Mouse (Mus musculus) forebrain, embryonic 10.5 days (tissue): ENCODE results near the gene Map2k7. TPM values are rescaled to one million over a fixed set of nuclear protein-coding genes. Genes with fewer than 3 reads are reported as not detected.

Experiments used
- DNase-seq: peaks from one replicate; pipeline ENCODE4 v3.0.0-alpha.2; 2017; ENCODE audit warnings: low spot score; ENCODE audit errors: extremely low spot score
- H3K27ac ChIP-seq: fragments of 300-500 bp; sonication (generic); 2 replicates; pipeline ENCODE4 v1.5.1; 2016; ENCODE audit warnings: mild to moderate bottlenecking
- H3K27me3 ChIP-seq: fragments of 300-500 bp; sonication (generic); 2 replicates; pipeline ENCODE4 v1.6.1; 2016; ENCODE audit warnings: mild to moderate bottlenecking; ENCODE audit not compliant: poor library complexity, severe bottlenecking
- H3K36me3 ChIP-seq: fragments of 300-500 bp; sonication (generic); replicated peaks from 2 replicates; pipeline ENCODE4 v1.6.1; 2016; ENCODE audit warnings: mild to moderate bottlenecking, moderate library complexity
- H3K4me1 ChIP-seq: fragments of 300-500 bp; sonication (generic); 2 replicates; pipeline ENCODE4 v1.6.1; 2016
- H3K4me3 ChIP-seq: fragments of 300-500 bp; sonication (generic); 2 replicates; pipeline ENCODE4 v1.5.1; 2016; ENCODE audit warnings: mild to moderate bottlenecking, moderate library complexity
- H3K9me3 ChIP-seq: fragments of 300-500 bp; sonication (generic); 2 replicates; pipeline ENCODE4 v1.6.1; 2016; ENCODE audit warnings: mild to moderate bottlenecking, moderate library complexity
- WGBS: fragments of 180-500 bp; shearing (Covaris S2); methylation state at CpG from one replicate; pipeline ENCODE4 v1.1.7; 2016; 5-methylcytosine and 5-hydroxymethylcytosine counted together
- polyA plus RNA-seq: library from polyadenylated mRNA; unstranded; fragments of >200 nt; fragmentation: Nextera tagmentation; extraction: Ambion mirVana; gene quantifications from 2 replicates; pipeline ENCODE4 v1.2.1, GENCODE M21; 2016

Map2k7 gene
- polyA plus RNA-seq, 1 experiment from 2014 or later = 29.9 TPM

DNA sequence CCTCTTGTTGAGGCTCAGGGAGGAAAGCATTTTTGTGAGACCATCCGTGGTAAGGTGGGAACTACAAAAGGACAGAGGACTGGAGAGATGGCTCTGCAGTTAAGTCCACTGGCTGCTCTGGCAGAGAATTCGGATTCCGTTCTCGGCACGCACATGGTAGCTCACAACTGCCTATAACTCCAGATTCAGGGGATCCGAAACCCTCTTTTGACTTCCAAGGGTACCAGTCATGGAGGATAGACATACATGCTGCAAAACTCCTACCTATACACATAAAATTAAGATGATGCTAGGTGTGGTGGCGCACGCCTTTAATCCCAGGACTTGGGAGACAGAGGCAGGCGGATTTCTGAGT lies 37.5 kb downstream of the Map2k7 start:
- Histone ChIP-seq H3K9me3 (no peaks in the 10 kb centered on the region), H3K36me3 (peaks cover 32% of the 10 kb centered on the region), H3K27me3 (no peaks in the 10 kb centered on the region), H3K4me1 (peaks cover 16% of the 10 kb centered on the region), H3K27ac (peak overlapping the region; percentile 93), H3K4me3 (peak overlapping the region; percentile 87)
- 34% methylated on average over 9 of the region's 9 CpGs for WGBS
- no peak for DNase-seq

DNA sequence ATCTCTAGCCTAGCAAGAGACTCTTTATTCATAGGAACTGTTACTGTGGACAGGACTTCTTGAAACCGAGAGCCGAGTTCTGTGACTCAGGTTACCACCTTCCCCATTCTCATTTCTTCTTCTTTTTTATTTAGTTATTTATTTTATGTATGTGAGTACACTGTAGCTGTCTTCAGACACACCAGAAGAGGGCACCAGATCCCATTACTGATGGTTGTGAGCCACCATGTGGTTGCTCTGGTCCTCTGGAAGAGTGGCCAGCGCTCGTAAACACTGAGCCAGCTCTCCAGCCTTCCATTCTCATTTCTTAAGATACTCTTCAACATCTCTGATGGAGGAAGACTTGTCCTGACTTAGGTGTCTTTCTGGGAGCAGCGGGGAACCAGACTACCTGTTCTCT lies 54.2 kb downstream of the Map2k7 start:
- Histone ChIP-seq H3K27ac (no peak overlapping the region), H3K9me3 (no peaks in the 10 kb centered on the region), H3K36me3 (peaks cover 100% of the 10 kb centered on the region), H3K27me3 (no peaks in the 10 kb centered on the region), H3K4me3 (no peak overlapping the region), H3K4me1 (no peaks in the 10 kb centered on the region)
- 92% methylated on average over 5 of the region's 5 CpGs for WGBS
- no peak for DNase-seq

Other genes starting within 250 kb of the Map2k7 start
- gene Cd209f, start 132.9 kb upstream of the Map2k7 start, polyA plus RNA-seq = not detected in 2 replicates
- not detected in 2 replicates for gene Cd209g, start 104.6 kb upstream of the Map2k7 start, polyA plus RNA-seq
- gene Evi5l, start 72.2 kb upstream of the Map2k7 start, polyA plus RNA-seq = 17.8 and 21.9 TPM in 2 replicates
- gene Prr36, start 21.3 kb upstream of the Map2k7 start, polyA plus RNA-seq = 14.8 and 18.3 TPM in 2 replicates
- 0.12 and 0.22 TPM in 2 replicates for gene Lrrc8e, start 11.9 kb upstream of the Map2k7 start, polyA plus RNA-seq
- gene Gm49320, start 125 bp downstream of the Map2k7 start, polyA plus RNA-seq = 0.70 and 0.81 TPM in 2 replicates
- gene Tgfbr3l, start 9.5 kb downstream of the Map2k7 start, polyA plus RNA-seq = 2.5 and 4.1 TPM in 2 replicates
- 64.0 and 64.7 TPM in 2 replicates for gene Snapc2, start 14.3 kb downstream of the Map2k7 start, polyA plus RNA-seq
- 111 and 120 TPM in 2 replicates for gene Ctxn1, start 20.5 kb downstream of the Map2k7 start, polyA plus RNA-seq
- 69.8 and 70.2 TPM in 2 replicates for gene Timm44, start 37.2 kb downstream of the Map2k7 start, polyA plus RNA-seq
- gene Ccl25, start 86.5 kb downstream of the Map2k7 start, polyA plus RNA-seq = 23.6 and 26.4 TPM in 2 replicates
- gene Elavl1, start 86.7 kb downstream of the Map2k7 start, polyA plus RNA-seq = 354 and 371 TPM in 2 replicates